Mouse (Mus musculus) heart, embryonic 16.5 days (tissue): Measurements from ENCODE around the gene Trim28. TPM values are rescaled to one million over a fixed set of nuclear protein-coding genes. Genes with fewer than 3 reads are reported as not detected.
A peak's percentile ranks its signal among the peaks of the same experiment; 100 is the strongest.

ENCODE experiments used
- ATAC-seq: fragments of 200-750 bp; cut with Nextera tagmentation; replicated peaks from 2 replicates; pipeline ENCODE4 v1.8.0; 2017; ENCODE audit warnings: moderate number of reproducible peaks; ENCODE audit not compliant: insufficient read depth, low FRiP score; ENCODE audit errors: extremely low read depth
- H3K27ac ChIP-seq: fragments of 300-500 bp; sonication (generic); 2 replicates; pipeline ENCODE4 v1.5.1; 2014; ENCODE audit warnings: mild to moderate bottlenecking, low read length, control low read depth, moderate library complexity
- H3K27me3 ChIP-seq: fragments of 300-500 bp; sonication (generic); 2 replicates; pipeline ENCODE4 v1.6.1; 2014; ENCODE audit warnings: low read length, mixed read lengths; ENCODE audit not compliant: control insufficient read depth, insufficient read depth
- H3K36me3 ChIP-seq: fragments of 300-500 bp; sonication (generic); 2 replicates; pipeline ENCODE4 v1.6.1; 2014; ENCODE audit not compliant: control insufficient read depth, insufficient read depth
- H3K4me1 ChIP-seq: fragments of 300-500 bp; sonication (generic); 2 replicates; pipeline ENCODE4 v1.6.1; 2014; ENCODE audit warnings: low read length, mixed read lengths; ENCODE audit not compliant: control insufficient read depth, insufficient read depth
- H3K4me2 ChIP-seq: fragments of 300-500 bp; sonication (generic); 2 replicates; pipeline ENCODE4 v1.6.1; 2014; ENCODE audit warnings: low read depth, mild to moderate bottlenecking, control low read depth, low read length
- H3K4me3 ChIP-seq: fragments of 300-500 bp; sonication (generic); 2 replicates; pipeline ENCODE4 v1.5.1; 2014; ENCODE audit warnings: mild to moderate bottlenecking, control low read depth, low read length
- H3K9ac ChIP-seq: fragments of 300-500 bp; sonication (generic); 2 replicates; pipeline ENCODE4 v1.6.1; 2014; ENCODE audit warnings: low read length, control low read depth
- H3K9me3 ChIP-seq: fragments of 300-500 bp; sonication (generic); replicated peaks from 2 replicates; pipeline ENCODE4 v1.6.1; 2016; ENCODE audit warnings: low read length; ENCODE audit not compliant: control insufficient read depth
- WGBS: fragments of 180-500 bp; shearing (Covaris S2); extraction: QIAGEN DNeasy Blood & Tissue Kit; methylation state at CpG from one replicate; pipeline ENCODE4 v1.1.7; 2014; 5-methylcytosine and 5-hydroxymethylcytosine counted together
- polyA plus RNA-seq: library from polyadenylated mRNA; unstranded; fragments of >200 nt; fragmentation: Nextera tagmentation; extraction: Ambion mirVana; gene quantifications from 2 replicates; pipeline ENCODE4 v1.2.1, GENCODE M21; 2015

Trim28 gene
- 123 and 143 TPM in 2 replicates for polyA plus RNA-seq

- H3K4me2 ChIP-seq, result no peak within 1 kb of the TSS
- 77% methylated on average over 3 of the region's 3 CpGs for WGBS
- H3K27me3 ChIP-seq, result no peaks in the 10 kb centered on the region
- H3K27ac ChIP-seq, result no peak within 1 kb of the TSS
- H3K36me3 ChIP-seq, result no peaks in the 10 kb centered on the region
- no peak for ATAC-seq
- no peak within 1 kb of the TSS for H3K9ac ChIP-seq
- no peaks in the 10 kb centered on the region for H3K4me1 ChIP-seq
- no peak within 1 kb of the TSS for H3K4me3 ChIP-seq
- H3K9me3 ChIP-seq, result no peaks in the 10 kb centered on the region
These were observed at the start of gene Trim28 for GRCm38 (mm10) chr7:12998851-12999250. Gene Trim28 (plus strand): TSS chr7:12999114.

- Histone ChIP-seq H3K4me1 (peaks cover 6% of the 10 kb centered on the region; the same call in 1 of the 2 replicates), H3K27ac (peak overlapping the region; percentile 77), H3K36me3 (no peaks in the 10 kb centered on the region), H3K9me3 (no peaks in the 10 kb centered on the region), H3K4me2 (peak overlapping the region; percentile 78), H3K9ac (peak overlapping the region; percentile 79), H3K4me3 (peak overlapping the region; percentile 61), H3K27me3 (no peaks in the 10 kb centered on the region)
- ATAC-seq, result peak; percentile 14
- WGBS, result 7% methylated on average over 16 of the region's 16 CpGs
These were observed 49.1 kb upstream of the Trim28 start for GRCm38 (mm10) chr7:12949872-12950229.

GRCm38 (mm10) chr7:12954896-12955295 is 44.0 kb upstream of the Trim28 start:
- no peak overlapping the region for H3K9ac ChIP-seq

DNA sequence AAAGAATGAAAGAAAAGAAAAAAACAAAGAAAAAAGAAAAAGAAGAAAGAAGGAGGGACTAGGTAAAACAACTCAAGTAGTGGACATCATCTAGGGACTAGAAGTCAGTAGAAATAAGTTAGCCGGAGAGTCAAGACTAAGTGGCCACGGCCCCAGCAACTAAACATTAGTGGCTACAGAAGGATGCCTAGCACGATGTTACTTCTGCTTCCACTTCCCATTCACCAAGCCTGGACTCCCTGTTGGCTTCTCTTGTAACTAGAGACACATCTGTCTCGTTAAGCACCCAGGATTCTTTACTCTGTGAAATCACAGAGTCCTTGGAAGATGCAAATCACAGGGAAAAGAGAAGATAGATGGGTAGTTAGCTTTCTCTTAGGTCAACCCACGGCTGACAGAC is 41.4 kb upstream of the Trim28 start:
- H3K4me1 ChIP-seq, result no peaks in the 10 kb centered on the region; the same call in 1 of the 2 replicates
- H3K4me2 ChIP-seq, result no peak overlapping the region
- whole genome bisulfite sequencing, result 66% methylated on average over 5 of the region's 5 CpGs
- ATAC-seq, result no peak
- no peak overlapping the region for H3K27ac ChIP-seq
- no peaks in the 10 kb centered on the region for H3K9me3 ChIP-seq
- no peak overlapping the region for H3K9ac ChIP-seq
- no peaks in the 10 kb centered on the region for H3K27me3 ChIP-seq
- H3K4me3 ChIP-seq, result no peak overlapping the region
- no peaks in the 10 kb centered on the region for H3K36me3 ChIP-seq

More at GRCm38 (mm10) chr7:12954896-12955295, 44.0 kb upstream of the Trim28 start:
- no peak overlapping the region for H3K4me2 ChIP-seq
- H3K36me3 ChIP-seq, result no peaks in the 10 kb centered on the region
- ATAC-seq, result peak; percentile 42; the same call in 1 of the 2 replicates
- H3K27ac ChIP-seq, result no peak overlapping the region
- 40% methylated on average over 3 of the region's 3 CpGs for WGBS
- no peaks in the 10 kb centered on the region for H3K9me3 ChIP-seq
- H3K27me3 ChIP-seq, result no peaks in the 10 kb centered on the region
- H3K4me1 ChIP-seq, result peaks cover 6% of the 10 kb centered on the region; the same call in 1 of the 2 replicates
- no peak overlapping the region for H3K4me3 ChIP-seq

GRCm38 (mm10) chr7:12958948-12959347 is 40.0 kb upstream of the Trim28 start:
- ATAC-seq, result no peak
- H3K9ac ChIP-seq, result no peak overlapping the region
- 81% methylated on average over 4 of the region's 4 CpGs for WGBS

GRCm38 (mm10) chr7:12959718-12960117 is 39.2 kb upstream of the Trim28 start:
- Histone ChIP-seq H3K4me1 (no peaks in the 10 kb centered on the region; the same call in 1 of the 2 replicates), H3K9ac (no peak overlapping the region), H3K4me3 (no peak overlapping the region), H3K9me3 (no peaks in the 10 kb centered on the region), H3K36me3 (no peaks in the 10 kb centered on the region), H3K4me2 (no peak overlapping the region), H3K27ac (no peak overlapping the region), H3K27me3 (no peaks in the 10 kb centered on the region)
- ATAC-seq, result no peak
- 26% methylated on average over 4 of the region's 4 CpGs for WGBS

More at GRCm38 (mm10) chr7:12958948-12959347, 40.0 kb upstream of the Trim28 start:
- H3K9me3 ChIP-seq, result no peaks in the 10 kb centered on the region
- H3K4me1 ChIP-seq, result no peaks in the 10 kb centered on the region; the same call in 1 of the 2 replicates
- H3K4me3 ChIP-seq, result no peak overlapping the region
- no peaks in the 10 kb centered on the region for H3K27me3 ChIP-seq
- H3K36me3 ChIP-seq, result no peaks in the 10 kb centered on the region
- H3K4me2 ChIP-seq, result no peak overlapping the region
- no peak overlapping the region for H3K27ac ChIP-seq

GRCm38 (mm10) chr7:12961511-12962141 is 37.3 kb upstream of the Trim28 start:
- peak; percentile 61 for ATAC-seq
- Histone ChIP-seq H3K27me3 (no peaks in the 10 kb centered on the region), H3K9me3 (no peaks in the 10 kb centered on the region), H3K36me3 (no peaks in the 10 kb centered on the region), H3K27ac (peak overlapping the region; percentile 83), H3K4me2 (peak overlapping the region; percentile 77), H3K4me3 (peak overlapping the region; percentile 68), H3K4me1 (peaks cover 8% of the 10 kb centered on the region), H3K9ac (peak overlapping the region; percentile 79)
- 2% methylated on average over 29 of the region's 29 CpGs for WGBS

DNA sequence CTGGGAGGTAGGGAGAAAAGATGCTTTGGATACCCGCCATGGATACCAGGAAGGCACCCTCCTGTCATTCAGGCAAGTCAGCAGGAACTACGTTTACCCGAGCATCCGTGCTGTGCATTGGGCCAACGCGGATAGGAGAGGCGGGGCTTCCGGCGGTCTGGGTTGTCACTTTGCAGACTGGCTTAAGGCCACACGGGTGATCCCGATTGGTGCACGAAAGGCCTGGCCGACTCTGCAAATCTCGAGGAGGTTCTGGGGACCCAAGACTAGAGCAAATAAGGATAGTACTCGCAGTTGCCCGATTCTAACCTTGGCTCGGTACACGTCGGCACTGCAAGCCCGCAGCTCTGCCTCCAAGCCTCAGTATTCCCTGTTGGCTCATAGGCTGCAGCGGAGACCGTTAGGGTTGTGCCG is 33.2 kb upstream of the Trim28 start, which contains the start of gene Zfp324:
Gene Zfp324 (plus strand): TSS at position 161 of the 414 bp plus-strand sequence.
- peak within 1 kb of the TSS; percentile 82 for H3K4me3 ChIP-seq
- H3K9ac ChIP-seq, result peak within 1 kb of the TSS; percentile 92
- H3K36me3 ChIP-seq, result peaks cover 16% of the 10 kb centered on the region
- peak; percentile 90 for ATAC-seq
- under 1% methylated on average over 23 of the region's 23 CpGs for WGBS
- H3K9me3 ChIP-seq, result no peaks in the 10 kb centered on the region
- H3K4me2 ChIP-seq, result peak within 1 kb of the TSS; percentile 91
- H3K4me1 ChIP-seq, result peaks cover 16% of the 10 kb centered on the region
- no peaks in the 10 kb centered on the region for H3K27me3 ChIP-seq
- H3K27ac ChIP-seq, result peak within 1 kb of the TSS; percentile 84

DNA sequence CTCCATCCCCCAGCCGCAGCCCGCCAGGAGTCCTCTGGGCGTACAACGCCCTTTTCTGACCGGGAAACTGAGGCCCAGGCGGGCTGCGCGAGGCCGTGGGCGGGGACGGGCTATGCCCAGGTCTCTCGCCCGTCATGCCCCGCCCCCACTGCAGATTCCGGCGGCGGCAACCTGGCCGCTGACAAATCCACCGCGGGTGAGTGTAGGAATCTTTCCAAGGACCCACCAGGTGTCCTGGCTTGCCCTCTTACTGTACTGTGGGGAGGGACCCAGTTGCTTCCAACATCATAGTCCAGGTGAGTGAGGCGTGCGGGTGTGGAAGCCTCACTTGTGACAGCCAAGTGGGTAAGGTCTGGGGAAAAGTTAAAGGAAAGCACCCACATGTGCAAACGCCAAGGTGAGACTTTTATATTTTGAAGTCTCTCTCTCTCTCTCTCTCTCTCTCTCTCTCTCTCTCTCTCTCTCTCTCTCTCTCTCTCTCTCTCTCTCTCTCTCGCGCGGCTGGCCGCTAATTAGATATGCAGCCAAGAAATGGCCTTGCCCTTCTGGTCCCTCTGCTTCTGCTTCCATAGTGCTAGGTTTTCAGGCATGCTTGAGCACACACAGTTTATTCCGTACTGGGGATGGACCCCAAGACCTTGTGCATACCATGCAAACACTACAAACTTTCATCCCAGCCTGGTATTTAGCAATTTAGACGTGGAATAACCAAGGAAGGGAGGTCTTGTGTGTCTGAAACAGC is 32.6 kb upstream of the Trim28 start:
- peaks cover 22% of the 10 kb centered on the region for H3K36me3 ChIP-seq
- no peaks in the 10 kb centered on the region for H3K27me3 ChIP-seq
- H3K4me2 ChIP-seq, result peak overlapping the region; percentile 91
- H3K9ac ChIP-seq, result peak overlapping the region; percentile 92
- H3K4me3 ChIP-seq, result peak overlapping the region; percentile 82
- peaks cover 16% of the 10 kb centered on the region for H3K4me1 ChIP-seq
- H3K9me3 ChIP-seq, result no peaks in the 10 kb centered on the region
- peak overlapping the region; percentile 84 for H3K27ac ChIP-seq
- peak; percentile 49 for ATAC-seq
- WGBS, result 2% methylated on average over 29 of the region's 29 CpGs
